Mouse (Mus musculus) left cerebral cortex, adult 2 months (tissue): ENCODE measurements around the gene Aplp1. TPM values are rescaled to one million over a fixed set of nuclear protein-coding genes. Genes with fewer than 3 reads are reported as not detected.

Source experiments
- DNase-seq, 2 experiments: peaks; one replicate each; pipeline ENCODE4 v3.0.0; 2021 to 2022; ENCODE audit warnings: low spot score in 2 of 2, mixed read lengths in 1 of 2; ENCODE audit errors: extremely low spot score in 1 of 2
- H3K27ac ChIP-seq: fragments of 200-600 bp; 2 replicates; pipeline ENCODE4 v1.8.1; 2022
- H3K4me3 ChIP-seq: fragments of 200-600 bp; 2 replicates; pipeline ENCODE4 v1.8.1; 2022
- CTCF ChIP-seq: fragments of 200-600 bp; IDR thresholded peaks from 2 replicates; pipeline ENCODE4 v1.8.1; 2022; ENCODE audit warnings: antibody characterized with exemption, mild to moderate bottlenecking, moderate library complexity
- intact Hi-C: fragments of 180-260 bp; cut with DNase I; formaldehyde crosslinking; loops from one replicate; pipeline ENCODE4 v1.15.1; 2025
- total RNA-seq, 2 experiments: library from RNA; stranded (reverse); gene quantifications; 2 replicates each; pipeline ENCODE4 v1.2.3; 2021

The Aplp1 gene
- total RNA-seq, 2 experiments from 2014 or later = 1,205 to 1,260 TPM

DNA sequence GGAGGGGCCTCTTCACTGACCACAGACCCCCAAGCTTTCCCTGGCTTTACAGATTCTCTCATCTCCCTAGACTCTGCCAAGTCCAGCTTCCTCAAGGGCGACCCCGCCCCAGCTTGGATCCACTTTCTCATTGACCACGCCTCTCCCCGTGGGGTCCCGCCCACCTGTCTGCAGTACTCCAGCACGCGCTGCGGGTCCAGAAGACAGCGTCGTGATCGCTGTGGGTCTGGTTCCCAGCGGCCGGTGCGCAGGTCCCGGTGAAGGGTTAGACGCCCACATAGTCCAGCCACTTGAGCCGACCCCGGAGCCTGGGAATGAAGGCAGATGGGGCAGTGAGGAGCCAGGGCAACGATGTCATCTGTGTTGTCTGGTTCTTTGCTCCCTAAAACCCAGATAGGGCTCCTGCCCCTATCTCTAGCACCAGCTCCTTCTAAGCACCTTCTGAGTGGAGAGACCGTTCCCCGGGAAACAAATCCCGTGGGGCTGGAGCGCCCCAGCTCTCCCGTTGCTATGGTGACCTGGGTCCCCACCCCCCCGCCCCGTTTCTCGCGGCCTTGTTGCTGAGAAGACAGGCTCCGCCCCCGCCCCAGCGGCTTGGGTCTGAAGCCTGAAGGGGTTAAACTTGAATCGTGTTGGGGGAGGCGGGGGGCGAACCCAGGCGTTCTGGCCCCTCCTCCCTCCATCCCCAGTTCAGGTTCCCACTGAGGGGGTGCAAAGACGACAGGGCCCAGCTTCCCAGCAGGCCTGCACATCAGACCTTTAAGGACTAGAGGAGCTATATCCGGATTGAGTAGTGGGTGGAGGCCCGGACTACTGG is 973 bp downstream of the Aplp1 start:
- intact Hi-C loops = loop anchor here (2.0 to 5.0 kb wide), 2 partner anchors 88 to 103 kb away; no protein-coding TSS in a partner anchor
- TF ChIP-seq CTCF = no peak
- DNase-seq = peak; percentile 68 to 81
- Histone ChIP-seq H3K27ac (peak overlapping the region; percentile 99), H3K4me3 (peak overlapping the region; percentile 87)

DNA sequence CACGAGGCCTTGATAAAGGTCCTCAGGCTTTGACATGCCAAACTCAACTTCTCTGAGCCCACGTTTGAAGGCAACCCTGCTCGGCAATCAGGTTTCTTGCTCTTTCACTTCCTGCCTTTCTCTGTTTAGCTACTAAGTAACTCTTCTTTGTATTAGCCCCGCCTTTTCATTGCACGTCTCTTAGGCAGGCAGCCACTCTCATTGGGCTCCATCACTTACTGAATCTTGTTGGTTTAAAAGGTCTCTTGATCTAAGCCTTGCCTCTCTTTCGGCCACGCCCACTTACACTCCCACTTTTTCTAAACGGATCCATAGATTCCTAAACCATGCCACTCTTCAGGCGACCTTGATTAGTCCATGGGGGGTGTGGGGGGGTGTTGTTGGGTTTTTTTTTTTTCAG is 1.6 kb downstream of the Aplp1 start:
- H3K27ac ChIP-seq = no peak overlapping the region; the same call in 1 of the 2 replicates
- H3K4me3 ChIP-seq = peak overlapping the region; percentile 87
- DNase-seq = no peak
- TF ChIP-seq CTCF = no peak
- intact Hi-C loops = loop anchor here (2.0 to 5.0 kb wide), 2 partner anchors 89 to 104 kb away; no protein-coding TSS in a partner anchor

DNA sequence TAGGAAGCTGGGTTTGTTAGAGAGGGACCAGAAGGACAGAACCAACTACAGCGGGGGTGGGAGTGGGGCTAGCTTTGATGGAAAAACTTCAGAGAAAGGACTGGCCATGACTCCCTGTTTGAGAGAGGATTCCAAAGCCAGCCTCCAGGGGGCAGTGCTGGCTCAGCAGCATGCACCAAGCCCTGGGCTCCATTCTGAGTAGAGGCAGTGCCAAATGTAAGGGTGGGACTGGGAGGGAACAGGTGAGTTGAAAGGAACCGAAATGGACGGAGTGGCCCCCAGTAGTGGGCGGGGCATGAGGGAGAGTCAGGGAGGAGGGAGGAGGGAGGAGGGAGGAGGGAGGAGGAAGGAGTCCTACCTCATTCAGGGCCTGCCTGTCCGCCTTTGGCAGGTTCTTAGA is 4.6 kb downstream of the Aplp1 start:
- TF ChIP-seq CTCF = peak; percentile 69
- intact Hi-C loops = loop anchor here (1.0 to 5.0 kb wide), 3 partner anchors 32 to 107 kb away; no protein-coding TSS in a partner anchor
- DNase-seq = peak; percentile 65
- H3K27ac ChIP-seq = no peak overlapping the region
- H3K4me3 ChIP-seq = no peak overlapping the region

DNA sequence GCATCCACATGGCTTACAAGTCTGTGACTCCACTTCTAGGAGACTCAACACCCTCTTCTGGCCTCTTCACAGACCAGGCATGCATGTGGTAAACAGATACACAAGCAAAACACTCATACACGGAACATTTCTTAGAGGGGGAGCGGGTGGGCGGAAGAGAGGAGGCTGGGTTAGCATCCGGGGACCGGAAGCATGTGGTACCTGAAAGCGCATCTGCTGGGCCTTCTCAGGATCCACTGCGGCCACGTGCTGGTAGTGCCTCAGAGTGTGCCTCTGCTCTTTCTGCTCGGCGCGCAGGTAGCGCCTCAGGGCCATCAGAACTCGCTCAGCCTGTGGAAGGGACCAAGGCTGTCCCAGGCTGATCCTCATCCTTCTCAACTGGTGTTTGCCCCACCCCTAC is 5.6 kb downstream of the Aplp1 start:
- DNase-seq = no peak
- Histone ChIP-seq H3K4me3 (no peak overlapping the region), H3K27ac (no peak overlapping the region)
- no peak for TF ChIP-seq CTCF
- intact Hi-C loops = loop anchor here (1.0 to 10.0 kb wide), 4 partner anchors 33 to 255 kb away; partner anchors contain the start of gene Cox7a1

DNA sequence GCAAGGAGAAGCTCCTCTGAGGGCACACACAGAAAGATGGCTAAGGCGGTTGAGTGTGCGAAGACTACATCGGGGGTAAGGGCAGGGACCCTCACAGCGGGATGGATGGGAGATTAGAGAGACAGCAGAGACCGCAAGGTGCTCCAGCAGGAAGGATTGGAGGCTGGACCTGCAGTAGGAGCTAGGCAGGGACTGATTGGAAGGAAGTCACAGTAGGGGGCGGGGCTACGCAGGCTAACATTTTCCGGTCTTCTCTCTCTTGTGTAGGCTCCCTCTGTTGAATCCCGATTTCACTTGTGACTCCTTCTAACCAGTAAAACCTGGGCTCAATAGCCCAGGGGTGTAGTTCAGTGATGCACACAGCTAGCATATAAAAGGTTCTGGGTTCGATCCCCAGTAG is 8.5 kb downstream of the Aplp1 start:
- H3K4me3 ChIP-seq = no peak overlapping the region

DNA sequence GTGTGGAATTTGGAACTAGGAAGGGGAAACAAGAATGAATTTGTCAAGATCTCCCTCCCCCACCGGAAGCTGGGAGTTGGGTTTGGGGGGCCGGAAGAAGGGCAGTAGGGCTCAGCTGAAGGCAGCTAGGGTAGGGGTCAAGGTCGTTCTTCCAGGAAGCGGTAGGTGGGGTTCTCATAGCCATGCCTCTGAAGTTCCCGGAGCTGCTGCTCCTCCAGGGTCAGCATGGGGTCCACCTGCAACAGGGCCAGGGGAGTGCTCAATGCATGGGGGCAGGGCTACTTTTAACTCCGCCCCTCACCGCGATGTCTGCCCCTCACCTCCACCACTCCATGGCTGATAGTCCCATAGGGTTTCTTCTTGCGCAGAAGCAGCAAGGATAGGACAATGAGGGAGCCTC is 10.2 kb downstream of the Aplp1 start:
- H3K27ac ChIP-seq = no peak overlapping the region
- TF ChIP-seq CTCF = no peak
- H3K4me3 ChIP-seq = no peak overlapping the region
- intact Hi-C loops = loop anchor here (10.0 kb wide), 1 partner anchor 250 kb away; the partner anchor contains the start of gene Cox7a1
- no peak for DNase-seq

More for the DNA sequence above, 8.5 kb downstream of the Aplp1 start:
- DNase-seq = no peak
- intact Hi-C loops = loop anchor here (10.0 kb wide), 1 partner anchor 252 kb away; the partner anchor contains the start of gene Cox7a1
- H3K27ac ChIP-seq = no peak overlapping the region
- TF ChIP-seq CTCF = no peak

DNA sequence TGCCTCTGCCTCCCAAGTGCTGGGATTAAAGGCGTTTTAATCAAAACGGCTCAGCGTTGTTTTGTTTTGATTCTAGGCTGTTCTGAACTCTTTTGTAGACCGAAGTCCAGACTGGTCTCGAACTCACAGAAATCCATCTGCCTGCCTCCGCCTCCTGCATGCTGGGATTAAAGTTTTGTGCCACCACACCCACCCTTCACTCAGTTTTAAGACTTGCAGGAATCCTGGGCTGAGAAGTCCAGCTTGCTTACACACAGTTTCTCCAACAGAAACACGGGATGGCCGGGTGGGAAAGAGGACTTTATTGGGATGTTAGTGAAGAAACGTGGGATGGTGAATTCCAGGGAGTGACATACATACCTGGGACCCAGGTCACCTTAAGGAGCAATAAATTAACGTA is 10.6 kb downstream of the Aplp1 start:
- no peak for DNase-seq
- no peak overlapping the region for H3K4me3 ChIP-seq
- intact Hi-C loops = loop anchor here (10.0 kb wide), 1 partner anchor 250 kb away; the partner anchor contains the start of gene Cox7a1
- TF ChIP-seq CTCF = no peak
- H3K27ac ChIP-seq = no peak overlapping the region

DNA sequence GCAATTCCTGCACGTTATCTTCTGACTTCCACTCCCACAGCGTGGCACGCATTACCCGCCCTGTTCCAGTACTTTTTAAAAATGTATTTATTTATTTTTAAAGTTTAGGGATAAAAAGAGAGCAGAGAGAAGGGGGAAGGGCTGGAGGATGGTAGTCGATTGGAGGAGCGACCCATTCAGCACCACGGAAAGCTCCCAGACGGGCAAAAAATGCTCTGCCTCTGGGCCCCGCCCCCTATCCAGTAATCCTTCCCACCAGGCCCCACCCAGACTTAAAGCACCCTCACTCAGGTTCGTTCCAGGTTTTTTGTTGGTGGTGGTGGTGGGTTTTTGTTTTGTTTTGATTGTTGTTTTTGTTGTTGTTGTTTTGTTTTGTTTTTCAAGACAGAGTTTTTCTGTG is 11.1 kb downstream of the Aplp1 start:
- Histone ChIP-seq H3K4me3 (no peak overlapping the region), H3K27ac (no peak overlapping the region)
- intact Hi-C loops = loop anchor here (10.0 kb wide), 1 partner anchor 249 kb away; the partner anchor contains the start of gene Cox7a1
- TF ChIP-seq CTCF = no peak
- no peak for DNase-seq

DNA sequence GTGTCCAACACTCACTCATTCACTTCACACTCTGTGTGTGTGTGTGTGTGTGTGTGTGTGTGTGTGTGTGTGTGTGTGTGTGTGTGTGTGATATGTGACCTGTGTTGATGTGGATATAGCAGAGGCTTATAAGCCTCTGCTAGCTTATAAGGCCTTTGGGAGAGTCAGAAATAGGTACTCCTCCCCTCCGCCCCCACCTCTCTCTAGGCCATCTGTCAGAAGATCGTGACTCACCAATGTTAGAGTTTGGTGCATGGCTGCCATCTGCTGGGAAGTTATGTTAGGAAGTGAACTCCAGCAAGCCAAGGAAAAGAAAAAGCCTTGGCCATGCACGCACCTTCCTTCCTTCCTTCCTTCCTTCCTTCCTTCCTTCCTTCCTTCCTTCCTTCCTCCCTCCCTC is 13.5 kb downstream of the Aplp1 start:
- no peak overlapping the region for H3K4me3 ChIP-seq
- DNase-seq = peak; percentile 84 to 85
- intact Hi-C loops = loop anchor here (1.0 to 10.0 kb wide), 3 partner anchors 59 to 247 kb away; partner anchors contain the start of gene Cox7a1
- peak; percentile 57 for TF ChIP-seq CTCF
- peak overlapping the region; percentile 76; the same call in 1 of the 2 replicates for H3K27ac ChIP-seq

DNA sequence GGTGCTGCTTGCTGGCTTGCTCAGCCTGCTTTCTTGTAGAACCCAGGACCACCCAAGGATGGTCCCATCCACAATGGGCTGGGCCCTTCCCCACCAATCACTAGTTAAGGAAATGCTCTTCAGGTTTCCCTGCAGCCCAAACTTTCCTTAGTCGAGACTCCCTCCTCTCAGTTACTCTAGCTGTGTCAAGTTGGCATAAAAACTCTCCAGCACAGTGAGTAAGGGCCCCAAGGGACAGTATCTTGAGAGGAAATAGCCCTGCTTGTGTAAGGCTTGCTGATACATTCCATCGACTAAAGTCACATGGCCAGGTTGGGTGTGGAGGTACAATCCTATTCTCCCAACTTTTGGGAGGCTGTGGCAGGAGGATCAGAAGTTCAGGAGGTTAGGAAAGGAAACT is 15.1 kb downstream of the Aplp1 start:
- Histone ChIP-seq H3K4me3 (no peak overlapping the region), H3K27ac (no peak overlapping the region)
- intact Hi-C loops = loop anchor here (10.0 kb wide), 1 partner anchor 245 kb away; the partner anchor contains the start of gene Cox7a1
- no peak for TF ChIP-seq CTCF
- DNase-seq = no peak

DNA sequence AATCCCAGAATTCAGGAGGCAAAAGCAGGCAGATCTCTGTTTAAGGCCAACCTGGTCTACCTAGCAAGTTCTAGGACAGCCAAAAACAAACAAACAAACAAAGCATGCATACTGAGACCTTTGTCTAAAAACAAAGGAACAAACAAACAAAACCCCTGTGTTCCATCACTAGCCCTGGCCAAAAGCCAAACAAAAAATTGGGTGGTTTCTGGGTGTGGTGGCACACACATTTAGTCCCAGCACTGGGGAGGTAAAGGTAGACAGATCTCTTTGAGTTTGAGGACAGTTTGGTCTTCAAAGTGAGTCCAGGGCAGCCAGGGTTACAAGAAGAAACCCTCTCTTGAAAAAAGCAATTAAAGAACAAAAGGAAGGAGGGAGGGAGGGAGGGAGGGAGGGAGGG is 16.0 kb downstream of the Aplp1 start:
- no peak for DNase-seq
- TF ChIP-seq CTCF = no peak
- Histone ChIP-seq H3K27ac (no peak overlapping the region), H3K4me3 (no peak overlapping the region)
- intact Hi-C loops = no loop called here

DNA sequence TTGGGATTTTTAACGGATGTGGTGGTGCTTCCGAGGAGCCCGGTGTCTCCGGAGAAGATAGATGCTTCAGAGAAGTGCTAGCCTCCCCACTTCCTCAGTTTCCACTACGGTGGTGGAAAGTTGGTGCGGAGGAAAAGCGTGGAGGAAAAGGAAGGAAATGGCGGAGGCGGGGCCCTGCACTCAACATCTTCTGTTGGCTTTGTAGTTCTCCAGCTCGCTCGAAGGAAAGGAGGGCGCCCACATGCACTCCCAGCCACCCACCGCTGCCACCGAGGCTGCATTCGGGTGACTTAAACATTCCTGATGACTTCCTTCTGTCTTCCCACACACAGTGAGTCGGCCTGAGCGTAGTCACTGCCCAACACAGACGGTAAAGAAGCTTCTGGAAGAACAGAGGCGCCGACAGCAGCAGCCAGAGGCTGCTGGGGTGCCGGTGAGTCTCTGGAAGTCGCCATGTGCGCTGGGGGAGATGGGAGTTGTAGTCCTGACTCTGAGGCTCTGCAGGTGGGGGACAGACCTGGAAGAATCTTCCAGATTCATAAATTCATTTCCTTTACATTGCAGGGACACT is 22.2 kb downstream of the Aplp1 start:
- intact Hi-C loops = no loop called here
- DNase-seq = peak; percentile 67 to 69
- peak overlapping the region; percentile 86 for H3K27ac ChIP-seq
- peak overlapping the region; percentile 77 for H3K4me3 ChIP-seq
- no peak for TF ChIP-seq CTCF
